Mouse (Mus musculus) left cerebral cortex, postnatal 36 days (tissue): ENCODE results near the gene Map2k3. TPM values are rescaled to one million over a fixed set of nuclear protein-coding genes. Genes with fewer than 3 reads are reported as not detected.

ENCODE experiments used
- total RNA-seq, 2 experiments: library from RNA; stranded (reverse); gene quantifications; 2 replicates each; pipeline ENCODE4 v1.2.3; 2021

Map2k3 gene
- total RNA-seq, 2 experiments from 2014 or later: 13.2 to 13.3 TPM

Other genes with a start within 250 kb of the Map2k3 start
- gene Llgl1, start 232.3 kb upstream of the Map2k3 start, total RNA-seq: 10 to 100 TPM; 37.9 to 41.0 TPM
- gene Flii, start 204.8 kb upstream of the Map2k3 start, total RNA-seq: 10 to 100 TPM; 59.5 to 67.6 TPM
- 10 to 100 TPM; 19.4 to 21.6 TPM for gene Mief2, start 203.6 kb upstream of the Map2k3 start, total RNA-seq
- gene Top3a, start 154.7 kb upstream of the Map2k3 start, total RNA-seq: 1 to 10 TPM; 4.0 to 5.2 TPM
- 10 to 100 TPM; 30.2 to 31.8 TPM for gene Smcr8, start 154.5 kb upstream of the Map2k3 start, total RNA-seq
- 1 to 10 TPM; 2.1 to 2.2 TPM for gene Shmt1, start 120.3 kb upstream of the Map2k3 start, total RNA-seq
- gene Dhrs7b, start 101.4 kb upstream of the Map2k3 start, total RNA-seq: 10 to 100 TPM; 26.9 to 32.1 TPM
- gene Tmem11, start 52.8 kb upstream of the Map2k3 start, total RNA-seq: 10 to 100 TPM; 28.3 to 28.4 TPM
- 10 to 100 TPM in 1 of 2 experiments, 1 to 10 TPM in 1; 8.0 to 10.8 TPM for gene Natd1, start 17.3 kb upstream of the Map2k3 start, total RNA-seq
- 10 to 100 TPM; 17.9 to 18.2 TPM for gene Kcnj12, start 90.5 kb downstream of the Map2k3 start, total RNA-seq
- 1 to 10 TPM in 1 of 2 experiments, under 1 TPM in 1; 0.96 to 1.9 TPM for gene Tnfrsf13b, start 194.7 kb downstream of the Map2k3 start, total RNA-seq
- 100 to 1,000 TPM; 203 to 226 TPM for gene Usp22, start 243.0 kb downstream of the Map2k3 start, total RNA-seq